Mouse (Mus musculus) lung, postnatal 0 days (tissue): ENCODE results near the gene Zfp784.

Source experiments
- CTCF ChIP-seq: IDR thresholded peaks from 2 replicates; pipeline ENCODE4 v1.5.1; 2016; ENCODE audit warnings: antibody characterized with exemption, mild to moderate bottlenecking
- EP300 ChIP-seq: IDR thresholded peaks from 2 replicates; pipeline ENCODE4 v1.6.1; 2016; ENCODE audit warnings: antibody characterized with exemption, mild to moderate bottlenecking, control low read depth

DNA sequence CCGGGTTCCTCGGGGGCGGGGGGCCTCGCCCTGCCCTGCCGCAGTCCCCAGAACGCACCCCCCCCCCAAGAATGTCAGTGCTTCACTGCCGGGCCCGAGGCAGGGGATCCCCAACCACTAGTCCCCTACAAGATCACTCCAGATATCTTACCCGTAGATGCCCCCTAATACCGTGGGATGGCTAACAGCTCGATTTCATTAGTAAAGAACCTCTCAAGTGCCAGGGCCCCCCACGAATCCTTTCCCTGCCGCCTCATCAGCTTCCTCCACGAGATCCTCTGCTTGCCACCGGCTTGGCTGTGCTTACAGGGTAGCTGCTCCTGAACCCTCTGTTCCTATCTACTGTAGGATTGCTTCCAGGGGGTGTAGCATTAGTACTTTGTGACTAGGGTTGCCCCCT is 17.6 kb downstream of the Zfp784 start:
- TF ChIP-seq CTCF, result no peak
- no peak for TF ChIP-seq EP300
